Comparison of ENCODE assay signal across 12 mouse cellular contexts in the genomic region with DNA sequence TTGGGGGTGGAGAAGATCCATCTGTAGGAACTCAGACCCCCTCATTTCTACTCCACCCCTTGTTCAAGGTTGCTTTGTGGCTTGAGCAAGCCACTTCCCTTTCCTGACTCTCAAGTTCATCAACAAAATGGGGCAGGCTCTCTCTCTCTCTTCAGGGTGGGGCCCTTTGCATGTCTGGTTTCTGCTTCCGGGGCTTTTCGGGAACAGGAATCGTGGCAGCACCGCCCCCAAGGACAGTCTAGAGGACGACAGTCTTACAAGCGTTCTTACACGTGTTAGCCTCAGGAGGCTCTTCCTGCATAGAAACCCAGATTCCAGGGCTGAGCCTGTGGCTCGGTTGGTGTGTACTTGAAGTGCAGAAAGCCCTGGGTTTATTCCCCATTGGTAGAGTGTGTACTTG. TPM values are rescaled to one million over a fixed set of nuclear protein-coding genes. Genes with fewer than 3 reads are reported as not detected.
A peak's percentile ranks its signal among the peaks of the same experiment; 100 is the strongest.
DNase-seq lines count a peak whose midpoint lies in the region; ATAC-seq and TF ChIP-seq lines count a peak whose summit lies in the region.
"Had no signal": no experiment of that assay in that cellular context is flagged by ENCODE, and none has a peak within 500 bp of the region (broad histone marks: within the 10 kb centered on the region; RNA-seq: fewer than 3 reads in every experiment).

No protein-coding gene starts in this region.

- no peak for DNase-seq in heart, postnatal 10 days
- DNase-seq in ZHBTc4 (ENCODE audit: low read depth, low spot score) (peak; percentile 89), adipocyte (ENCODE audit: low spot score) (no peak)
- DNase-seq in lung, postnatal 36 days, result peak; percentile 78
- DNase-seq in thymus, postnatal 10 days (ENCODE audit: low spot score in 2 of 2), result peak; percentile 75 to 85
- DNase-seq in layer of hippocampus, adult 2 months (ENCODE audit: low spot score in 2 of 2), result no peak
- no peak for DNase-seq in urinary bladder, postnatal 10 days (ENCODE audit: low spot score)
- DNase-seq: cerebellum, adult 8-10 months had no signal

- intact Hi-C loops in heart, postnatal 10 days (cut with DNase I), result no loop called here

- no peak for ATAC-seq in heart, embryonic 16.5 days (replicated peaks; ENCODE audit: extremely low read depth, insufficient read depth, low FRiP score)
- ATAC-seq: forebrain, embryonic 13.5 days had no signal

- peak overlapping the region; percentile 30; the same call in 1 of the 2 replicates for H3K27ac ChIP-seq in heart, embryonic 16.5 days (ENCODE audit: low read length)
- no peak overlapping the region for H3K27ac ChIP-seq in layer of hippocampus, adult 2 months
- H3K27ac ChIP-seq: forebrain, embryonic 13.5 days; hindbrain, embryonic 12.5 days had no signal

- no peak overlapping the region for H3K4me3 ChIP-seq in heart, embryonic 16.5 days (ENCODE audit: low read length)
- H3K4me3 ChIP-seq in layer of hippocampus, adult 2 months, result no peak overlapping the region
- H3K4me3 ChIP-seq: forebrain, embryonic 13.5 days; hindbrain, embryonic 12.5 days; megakaryocyte, embryonic 14.5 days had no signal

- 59% methylated on average over 8 of the region's 8 CpGs for WGBS in heart, embryonic 16.5 days

- no peak overlapping the region for H3K9ac ChIP-seq in heart, embryonic 16.5 days (ENCODE audit: low read length)
- H3K9ac ChIP-seq: forebrain, embryonic 13.5 days; hindbrain, embryonic 12.5 days had no signal

- no peaks in the 10 kb centered on the region for H3K9me3 ChIP-seq in heart, embryonic 16.5 days (replicated peaks; ENCODE audit: control insufficient read depth, low read length)
- H3K9me3 ChIP-seq: forebrain, embryonic 13.5 days; hindbrain, embryonic 12.5 days; megakaryocyte, embryonic 14.5 days had no signal

- no peaks in the 10 kb centered on the region for H3K27me3 ChIP-seq in heart, embryonic 16.5 days (ENCODE audit: control insufficient read depth, insufficient read depth, low read length)
- H3K27me3 ChIP-seq: forebrain, embryonic 13.5 days; hindbrain, embryonic 12.5 days; megakaryocyte, embryonic 14.5 days had no signal

- no peak for TF ChIP-seq CTCF in layer of hippocampus, adult 2 months (conservative IDR thresholded peaks at IDR 0.05)

- H3K36me3 ChIP-seq in heart, embryonic 16.5 days (ENCODE audit: control insufficient read depth, insufficient read depth), result no peaks in the 10 kb centered on the region
- H3K36me3 ChIP-seq: hindbrain, embryonic 12.5 days had no signal

- H3K4me1 ChIP-seq in heart, embryonic 16.5 days (ENCODE audit: control insufficient read depth, insufficient read depth, low read length), result no peaks in the 10 kb centered on the region
- H3K4me1 ChIP-seq: hindbrain, embryonic 12.5 days had no signal

- H3K4me2 ChIP-seq in heart, embryonic 16.5 days (ENCODE audit: low read depth, low read length), result no peak overlapping the region
- H3K4me2 ChIP-seq: forebrain, embryonic 13.5 days; hindbrain, embryonic 12.5 days had no signal

RNA-seq across cellular contexts. Expression of gene Sh3bgrl3, which starts 11.6 kb away (rescaled TPM):
- 213 and 218 TPM in 2 replicates for polyA plus RNA-seq in heart, embryonic 16.5 days (2015; fragmentation: Nextera tagmentation; extraction: Ambion mirVana)
- 10 to 100 TPM; 69.9 to 74.6 TPM for total RNA-seq in heart, postnatal 10 days (2021)
- 100 to 1,000 TPM; 257 to 267 TPM for total RNA-seq in layer of hippocampus, adult 2 months (2021)

RNA-seq across cellular contexts. Expression of gene Ubxn11, which starts 14.6 kb away (rescaled TPM):
- 3.5 and 3.9 TPM in 2 replicates for polyA plus RNA-seq in heart, embryonic 16.5 days (2015; fragmentation: Nextera tagmentation; extraction: Ambion mirVana)
- total RNA-seq in heart, postnatal 10 days (2021), result 1 to 10 TPM; 2.0 to 2.3 TPM
- 10 to 100 TPM; 34.0 to 42.4 TPM for total RNA-seq in layer of hippocampus, adult 2 months (2021)

RNA-seq across cellular contexts. Expression of gene Cd52, which starts 22.1 kb away (rescaled TPM):
- 16.6 and 28.6 TPM in 2 replicates for polyA plus RNA-seq in heart, embryonic 16.5 days (2015; fragmentation: Nextera tagmentation; extraction: Ambion mirVana)
- total RNA-seq in heart, postnatal 10 days (2021), result 1 to 10 TPM; 3.4 to 6.5 TPM
- total RNA-seq in layer of hippocampus, adult 2 months (2021), result 1 to 10 TPM; 1.1 to 3.8 TPM

RNA-seq across cellular contexts. Expression of gene Crybg2, which starts 56.4 kb away (rescaled TPM):
- polyA plus RNA-seq in heart, embryonic 16.5 days (2015; fragmentation: Nextera tagmentation; extraction: Ambion mirVana), result 0.37 and 0.91 TPM in 2 replicates
- not detected for total RNA-seq in heart, postnatal 10 days (2021)
- 1 to 10 TPM; 2.7 to 3.0 TPM for total RNA-seq in layer of hippocampus, adult 2 months (2021)

Comparison
In these comparisons a context has a peak if more than half of its experiments do, and no peak if none do; other contexts are left out.
1. DNase-seq: peak in ZHBTc4 (single experiment), lung, postnatal 36 days (single experiment) and thymus, postnatal 10 days (2 of 2); none in heart, postnatal 10 days (0 of 2), layer of hippocampus, adult 2 months (0 of 2), urinary bladder, postnatal 10 days (single experiment) and adipocyte (single experiment).
2. RNA of gene Ubxn11, which starts 14.6 kb away (total RNA-seq): 34.0 to 42.4 TPM in layer of hippocampus, adult 2 months; 2.0 to 2.3 TPM in heart, postnatal 10 days; every median in the first group is over 10 times any median in the second.